Mouse (Mus musculus): Measurements from ENCODE around the gene Clpb. TPM values are rescaled to one million over a fixed set of nuclear protein-coding genes. Genes with fewer than 3 reads are reported as not detected.
A peak's percentile ranks its signal among the peaks of the same experiment; 100 is the strongest.
"Not testable (repeated sequence)": the region's sequence is repeated elsewhere in the genome, so short reads cannot be mapped to it uniquely, and the experiment has no call there.

The Clpb gene
- 38.2 and 43.9 TPM in 2 replicates for polyA plus RNA-seq (2016; fragmentation: Nextera tagmentation; extraction: Ambion mirVana)

- 1% methylated on average over 49 of the region's 49 CpGs for WGBS
- Histone ChIP-seq H3K4me3 (replicated peaks) (peak within 1 kb of the TSS; percentile 65), H3K9ac (peak within 1 kb of the TSS; percentile 55), H3K9me3 (no peaks in the 10 kb centered on the region), H3K27me3 (no peaks in the 10 kb centered on the region), H3K36me3 (replicated peaks) (no peaks in the 10 kb centered on the region; the same call in 1 of the 2 replicates), H3K27ac (peak within 1 kb of the TSS; percentile 59; the same call in 1 of the 2 replicates), H3K4me2 (peak within 1 kb of the TSS; percentile 52), H3K4me1 (peaks cover 18% of the 10 kb centered on the region)
- ATAC-seq (ENCODE audit: low FRiP score): peak; percentile 98
Measured at GRCm38 (mm10) chr7:101663514-101664159, at the start of gene Clpb. Clpb (plus strand) TSS chr7:101663633.

DNA sequence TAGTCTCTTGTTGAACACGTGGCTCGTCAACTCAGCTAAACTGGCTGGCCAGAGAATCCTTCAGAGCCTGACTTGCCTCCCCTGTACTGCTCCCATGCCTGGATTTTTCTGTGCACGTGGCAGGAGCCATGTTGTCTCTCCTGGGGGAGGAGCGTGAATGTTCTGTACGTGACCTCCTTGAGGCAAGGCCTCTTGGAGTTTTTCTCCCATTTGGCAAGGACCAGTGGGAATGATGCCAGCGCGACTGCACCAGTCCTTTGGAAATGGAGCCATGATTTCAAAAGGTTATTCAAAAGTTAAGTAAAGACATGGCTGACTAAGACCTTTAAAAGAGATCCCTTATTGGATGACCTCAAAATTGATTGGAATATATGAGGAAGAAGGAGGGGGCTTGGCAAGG is 48.0 kb upstream of the Clpb start:
- no peaks in the 10 kb centered on the region for H3K36me3 ChIP-seq (replicated peaks)
- no peaks in the 10 kb centered on the region for H3K27me3 ChIP-seq
- no peaks in the 10 kb centered on the region for H3K9me3 ChIP-seq
- H3K27ac ChIP-seq: no peak overlapping the region
- no peak overlapping the region for H3K4me3 ChIP-seq (replicated peaks)
- H3K9ac ChIP-seq: no peak overlapping the region
- H3K4me1 ChIP-seq: no peaks in the 10 kb centered on the region
- no peak for ATAC-seq (ENCODE audit: low FRiP score)
- WGBS: 83% methylated on average over 7 of the region's 7 CpGs
- no peak overlapping the region for H3K4me2 ChIP-seq

DNA sequence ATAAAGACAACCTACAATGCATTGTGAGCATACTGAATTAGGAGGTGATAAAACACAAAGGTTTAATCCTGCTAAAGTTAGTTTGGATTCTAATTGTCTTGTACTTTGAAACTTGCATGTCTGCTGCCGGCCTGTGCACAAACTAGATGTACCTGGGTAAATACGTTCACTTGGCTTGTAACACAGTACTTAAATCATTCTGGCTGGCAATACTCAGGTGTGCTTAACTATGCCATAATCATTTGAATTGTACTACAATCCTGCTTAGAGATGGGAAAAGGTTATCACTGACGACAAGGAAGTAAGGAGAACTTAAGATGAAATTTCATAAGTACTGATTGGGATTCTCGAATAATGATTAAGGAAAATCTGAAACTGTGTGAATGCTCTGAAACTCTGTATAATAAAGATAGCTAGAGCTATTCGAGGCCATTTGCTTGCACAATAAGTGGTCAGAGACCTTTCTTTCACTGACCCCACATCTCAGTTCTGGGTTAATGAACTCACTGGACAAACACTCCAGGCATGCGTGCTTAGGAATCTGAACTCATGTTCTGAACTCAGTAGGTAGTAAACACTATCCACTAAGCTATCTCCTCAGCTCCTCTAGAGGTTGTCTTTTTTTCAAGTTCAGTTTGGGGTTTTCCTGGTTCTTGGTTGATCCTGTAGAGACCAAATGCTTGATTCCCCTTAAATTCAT is 47.1 kb upstream of the Clpb start:
- H3K27ac ChIP-seq: no peak overlapping the region
- H3K9ac ChIP-seq: no peak overlapping the region
- H3K27me3 ChIP-seq: no peaks in the 10 kb centered on the region
- 81% methylated on average over 6 of the region's 6 CpGs for WGBS
- ATAC-seq (ENCODE audit: low FRiP score): no peak
- H3K9me3 ChIP-seq: no peaks in the 10 kb centered on the region
- no peaks in the 10 kb centered on the region for H3K36me3 ChIP-seq (replicated peaks)
- H3K4me2 ChIP-seq: no peak overlapping the region
- no peaks in the 10 kb centered on the region for H3K4me1 ChIP-seq
- no peak overlapping the region for H3K4me3 ChIP-seq (replicated peaks)

GRCm38 (mm10) chr7:101617438-101618165 is 45.8 kb upstream of the Clpb start:
- Histone ChIP-seq H3K36me3 (replicated peaks) (no peaks in the 10 kb centered on the region), H3K9ac (no peak overlapping the region), H3K27ac (no peak overlapping the region), H3K4me1 (no peaks in the 10 kb centered on the region), H3K9me3 (no peaks in the 10 kb centered on the region), H3K4me2 (no peak overlapping the region), H3K27me3 (no peaks in the 10 kb centered on the region), H3K4me3 (replicated peaks) (no peak overlapping the region)
- WGBS: 68% methylated on average over 10 of the region's 10 CpGs
- ATAC-seq (ENCODE audit: low FRiP score): no peak

- H3K27me3 ChIP-seq: no peaks in the 10 kb centered on the region
- no peak overlapping the region for H3K4me3 ChIP-seq (replicated peaks)
- peaks cover 5% of the 10 kb centered on the region for H3K4me1 ChIP-seq
- 84% methylated on average over 7 of the region's 7 CpGs for WGBS
- no peak overlapping the region for H3K27ac ChIP-seq
- ATAC-seq (ENCODE audit: low FRiP score): no peak
- no peaks in the 10 kb centered on the region for H3K36me3 ChIP-seq (replicated peaks)
- H3K4me2 ChIP-seq: no peak overlapping the region
- no peaks in the 10 kb centered on the region for H3K9me3 ChIP-seq
- H3K9ac ChIP-seq: no peak overlapping the region
Measured at GRCm38 (mm10) chr7:101618273-101618672, 45.2 kb upstream of the Clpb start.

GRCm38 (mm10) chr7:101620373-101620772 is 43.1 kb upstream of the Clpb start:
- Histone ChIP-seq H3K36me3 (replicated peaks) (no peaks in the 10 kb centered on the region), H3K4me2 (no peak overlapping the region), H3K27ac (no peak overlapping the region), H3K27me3 (no peaks in the 10 kb centered on the region), H3K9me3 (no peaks in the 10 kb centered on the region), H3K9ac (no peak overlapping the region), H3K4me1 (peaks cover 12% of the 10 kb centered on the region), H3K4me3 (replicated peaks) (no peak overlapping the region)
- WGBS: 25% methylated on average over 4 of the region's 4 CpGs
- no peak for ATAC-seq (ENCODE audit: low FRiP score)

- not testable (repeated sequence) for H3K4me3 ChIP-seq (replicated peaks); ATAC-seq (ENCODE audit: low FRiP score); H3K36me3 ChIP-seq (replicated peaks); H3K4me2 ChIP-seq; H3K27me3 ChIP-seq; H3K9me3 ChIP-seq; H3K27ac ChIP-seq; H3K9ac ChIP-seq
- peaks cover 12% of the 10 kb centered on the region for H3K4me1 ChIP-seq
- 82% methylated on average over 4 of the region's 4 CpGs for WGBS
Measured at GRCm38 (mm10) chr7:101621861-101622260, 41.6 kb upstream of the Clpb start.

- H3K27ac ChIP-seq: no peak overlapping the region
- H3K4me1 ChIP-seq: peaks cover 12% of the 10 kb centered on the region
- H3K9ac ChIP-seq: no peak overlapping the region
- no peaks in the 10 kb centered on the region for H3K27me3 ChIP-seq
- H3K4me2 ChIP-seq: no peak overlapping the region
- H3K36me3 ChIP-seq (replicated peaks): no peaks in the 10 kb centered on the region
- H3K4me3 ChIP-seq (replicated peaks): no peak overlapping the region
- no peaks in the 10 kb centered on the region for H3K9me3 ChIP-seq
- no peak for ATAC-seq (ENCODE audit: low FRiP score)
- 89% methylated on average over 6 of the region's 6 CpGs for WGBS
Measured at GRCm38 (mm10) chr7:101624283-101624682, 39.1 kb upstream of the Clpb start.

- H3K27ac ChIP-seq; H3K9me3 ChIP-seq; H3K9ac ChIP-seq; H3K36me3 ChIP-seq (replicated peaks); H3K4me2 ChIP-seq; H3K27me3 ChIP-seq; H3K4me3 ChIP-seq (replicated peaks): not testable (repeated sequence)
- H3K4me1 ChIP-seq: peaks cover 12% of the 10 kb centered on the region
- ATAC-seq (ENCODE audit: low FRiP score): 0 out of 2 replicates have a peak, but pooled peaks have one; percentile 36
- WGBS: 70% methylated on average over 7 of the region's 7 CpGs
Measured at GRCm38 (mm10) chr7:101627166-101627565, 36.3 kb upstream of the Clpb start.

DNA sequence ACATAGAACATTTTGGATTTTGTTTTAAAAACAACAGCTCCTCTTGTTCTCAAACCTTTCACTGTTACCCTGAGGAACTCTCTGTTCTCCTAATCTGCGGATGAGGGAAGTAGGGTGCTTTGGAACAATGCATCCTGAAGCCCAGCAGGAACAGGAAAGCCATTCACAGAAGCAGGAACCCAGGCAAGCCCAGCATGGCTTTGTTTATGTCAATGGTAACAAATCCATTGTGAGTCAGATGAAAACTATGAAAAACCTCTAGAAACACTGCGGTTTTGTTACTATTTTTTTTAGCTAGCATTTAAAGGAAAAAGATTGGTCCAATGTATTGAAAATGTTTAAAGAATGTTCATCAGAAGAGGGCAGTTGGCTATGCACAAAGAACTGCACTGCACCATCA is 35.0 kb upstream of the Clpb start:
- no peak overlapping the region for H3K4me3 ChIP-seq (replicated peaks)
- no peak overlapping the region for H3K9ac ChIP-seq
- ATAC-seq (ENCODE audit: low FRiP score): no peak
- H3K4me2 ChIP-seq: no peak overlapping the region
- H3K4me1 ChIP-seq: peaks cover 6% of the 10 kb centered on the region; the same call in 1 of the 2 replicates
- H3K27ac ChIP-seq: no peak overlapping the region
- H3K36me3 ChIP-seq (replicated peaks): no peaks in the 10 kb centered on the region
- no peaks in the 10 kb centered on the region for H3K9me3 ChIP-seq
- 44% methylated on average over 2 of the region's 2 CpGs for WGBS
- H3K27me3 ChIP-seq: no peaks in the 10 kb centered on the region

GRCm38 (mm10) chr7:101633629-101634177 is 29.7 kb upstream of the Clpb start:
- no peaks in the 10 kb centered on the region for H3K36me3 ChIP-seq (replicated peaks)

GRCm38 (mm10) chr7:101634513-101634912 is 28.9 kb upstream of the Clpb start:
- no peak overlapping the region for H3K9ac ChIP-seq
- no peaks in the 10 kb centered on the region for H3K27me3 ChIP-seq
- no peaks in the 10 kb centered on the region for H3K36me3 ChIP-seq (replicated peaks)
- H3K4me2 ChIP-seq: no peak overlapping the region
- WGBS: 80% methylated on average over 4 of the region's 4 CpGs
- ATAC-seq (ENCODE audit: low FRiP score): no peak
- H3K9me3 ChIP-seq: no peaks in the 10 kb centered on the region
- H3K27ac ChIP-seq: peak overlapping the region; percentile 64
- no peaks in the 10 kb centered on the region for H3K4me1 ChIP-seq
- no peak overlapping the region for H3K4me3 ChIP-seq (replicated peaks)

More at GRCm38 (mm10) chr7:101633629-101634177, 29.7 kb upstream of the Clpb start:
- 67% methylated on average over 8 of the region's 8 CpGs for WGBS
- Histone ChIP-seq H3K27me3 (no peaks in the 10 kb centered on the region), H3K4me2 (no peak overlapping the region), H3K9ac (no peak overlapping the region), H3K4me1 (no peaks in the 10 kb centered on the region), H3K27ac (no peak overlapping the region), H3K4me3 (replicated peaks) (no peak overlapping the region), H3K9me3 (no peaks in the 10 kb centered on the region)
- peak; percentile 63; the same call in 1 of the 2 replicates for ATAC-seq (ENCODE audit: low FRiP score)
